Mouse (Mus musculus) frontal cortex, adult (tissue): ENCODE data around the gene Hfe.

ENCODE experiments used
- ATAC-seq: cut with Nextera tagmentation; 2 replicates; pipeline ENCODE4 v1.9.2; 2017; ENCODE audit warnings: mild to moderate bottlenecking, moderate library complexity, mixed read lengths; ENCODE audit not compliant: low TSS enrichment

Gene Hfe

GRCm38 (mm10) chr13:23710374-23711089 is at the start of gene Hfe:
Gene Hfe (minus strand): TSS chr13:23710854.
- ATAC-seq = peak; percentile 98

- no peak for ATAC-seq
Measured at GRCm38 (mm10) chr13:23759916-23760239, 49.2 kb upstream of the Hfe start.

- ATAC-seq = no peak
Measured at GRCm38 (mm10) chr13:23759251-23759771, 48.7 kb upstream of the Hfe start.

GRCm38 (mm10) chr13:23757921-23758320 is 47.3 kb upstream of the Hfe start:
- ATAC-seq = no peak

GRCm38 (mm10) chr13:23757211-23757773 is 46.6 kb upstream of the Hfe start:
- no peak for ATAC-seq

- ATAC-seq = peak; percentile 73
Measured at GRCm38 (mm10) chr13:23756790-23757189, 46.1 kb upstream of the Hfe start, which contains the start of gene Hist1h4b. Gene Hist1h4b (plus strand): TSS chr13:23757013.

- ATAC-seq = no peak
Measured at GRCm38 (mm10) chr13:23755000-23755399, 44.3 kb upstream of the Hfe start.

- ATAC-seq = no peak
Measured at GRCm38 (mm10) chr13:23753314-23754078, 42.8 kb upstream of the Hfe start.

GRCm38 (mm10) chr13:23752742-23753172 is 42.1 kb upstream of the Hfe start:
- no peak for ATAC-seq

GRCm38 (mm10) chr13:23752067-23752741 is 41.5 kb upstream of the Hfe start, which contains the start of gene Hist1h3b:
Gene Hist1h3b (plus strand): TSS chr13:23752267.
- ATAC-seq = peak; percentile 86

- no peak for ATAC-seq
Measured at GRCm38 (mm10) chr13:23751478-23751956, 40.9 kb upstream of the Hfe start.

GRCm38 (mm10) chr13:23750839-23751477 is 40.3 kb upstream of the Hfe start, which contains the start of gene Hist1h2ab:
Gene Hist1h2ab (plus strand): TSS chr13:23751126.
- peak; percentile 73 for ATAC-seq

- no peak for ATAC-seq
Measured at GRCm38 (mm10) chr13:23749563-23750121, 39.0 kb upstream of the Hfe start.

GRCm38 (mm10) chr13:23747892-23748288 is 37.2 kb upstream of the Hfe start:
- no peak for ATAC-seq

- ATAC-seq = no peak
Measured at GRCm38 (mm10) chr13:23747081-23747891, 36.6 kb upstream of the Hfe start.

GRCm38 (mm10) chr13:23746201-23747080 is 35.8 kb upstream of the Hfe start, which contains the start of gene Hist1h2bb:
Gene Hist1h2bb (plus strand): TSS chr13:23746734.
- peak; percentile 97 for ATAC-seq

GRCm38 (mm10) chr13:23745381-23746161 is 34.9 kb upstream of the Hfe start, which contains the start of gene Hist1h3c:
Gene Hist1h3c (minus strand): TSS chr13:23745602.
- peak; percentile 71 for ATAC-seq
